Mouse (Mus musculus): ENCODE measurements around the gene Onecut1. TPM values are rescaled to one million over a fixed set of nuclear protein-coding genes. Genes with fewer than 3 reads are reported as not detected.

The Onecut1 gene
- polyA plus RNA-seq, 1 experiment from 2014 or later: 9.1 TPM

DNA sequence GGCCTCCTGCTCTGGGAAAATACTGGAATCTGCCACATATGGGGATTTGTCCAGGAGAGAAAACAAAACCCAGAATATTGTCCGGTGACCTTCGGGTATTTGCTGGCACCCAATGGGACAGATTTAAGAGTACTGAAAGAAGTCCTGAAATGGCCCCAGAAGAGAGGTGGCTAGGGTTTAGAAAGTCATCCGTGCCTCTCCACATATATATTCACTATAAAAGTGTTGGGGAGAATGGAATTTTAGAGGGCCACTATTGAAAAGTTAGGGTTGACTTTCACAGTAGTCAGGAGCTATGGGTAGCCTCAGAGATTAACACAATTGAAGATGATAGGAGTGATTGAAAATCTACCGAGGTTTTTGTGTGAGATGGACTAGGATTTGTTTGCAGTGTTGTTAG is 6.3 kb upstream of the Onecut1 start:
- no peak overlapping the region for H3K27ac ChIP-seq (replicated peaks; ENCODE audit: low read depth, low read length)
- peaks cover 96% of the 10 kb centered on the region for H3K27me3 ChIP-seq (ENCODE audit: control insufficient read depth, insufficient read depth, low read length)
- no peaks in the 10 kb centered on the region for H3K9me3 ChIP-seq (ENCODE audit: control insufficient read depth, low read length)
- H3K36me3 ChIP-seq (ENCODE audit: control insufficient read depth, insufficient read depth, low read length): no peaks in the 10 kb centered on the region
- ATAC-seq (ENCODE audit: low FRiP score, low TSS enrichment) (no peak), DNase-seq (no peak)
- H3K9ac ChIP-seq (replicated peaks; ENCODE audit: low read length): no peak overlapping the region
- H3K4me3 ChIP-seq (replicated peaks; ENCODE audit: low read depth, low read length): no peak overlapping the region
- 0 out of 2 replicates have a peak, but pooled peaks cover 3% of the 10 kb centered on the region for H3K4me1 ChIP-seq (ENCODE audit: control insufficient read depth, insufficient read depth, low read length)
- no peak overlapping the region for H3K4me2 ChIP-seq (ENCODE audit: low read length)
- WGBS: 3% methylated on average over 4 of the region's 4 CpGs

DNA sequence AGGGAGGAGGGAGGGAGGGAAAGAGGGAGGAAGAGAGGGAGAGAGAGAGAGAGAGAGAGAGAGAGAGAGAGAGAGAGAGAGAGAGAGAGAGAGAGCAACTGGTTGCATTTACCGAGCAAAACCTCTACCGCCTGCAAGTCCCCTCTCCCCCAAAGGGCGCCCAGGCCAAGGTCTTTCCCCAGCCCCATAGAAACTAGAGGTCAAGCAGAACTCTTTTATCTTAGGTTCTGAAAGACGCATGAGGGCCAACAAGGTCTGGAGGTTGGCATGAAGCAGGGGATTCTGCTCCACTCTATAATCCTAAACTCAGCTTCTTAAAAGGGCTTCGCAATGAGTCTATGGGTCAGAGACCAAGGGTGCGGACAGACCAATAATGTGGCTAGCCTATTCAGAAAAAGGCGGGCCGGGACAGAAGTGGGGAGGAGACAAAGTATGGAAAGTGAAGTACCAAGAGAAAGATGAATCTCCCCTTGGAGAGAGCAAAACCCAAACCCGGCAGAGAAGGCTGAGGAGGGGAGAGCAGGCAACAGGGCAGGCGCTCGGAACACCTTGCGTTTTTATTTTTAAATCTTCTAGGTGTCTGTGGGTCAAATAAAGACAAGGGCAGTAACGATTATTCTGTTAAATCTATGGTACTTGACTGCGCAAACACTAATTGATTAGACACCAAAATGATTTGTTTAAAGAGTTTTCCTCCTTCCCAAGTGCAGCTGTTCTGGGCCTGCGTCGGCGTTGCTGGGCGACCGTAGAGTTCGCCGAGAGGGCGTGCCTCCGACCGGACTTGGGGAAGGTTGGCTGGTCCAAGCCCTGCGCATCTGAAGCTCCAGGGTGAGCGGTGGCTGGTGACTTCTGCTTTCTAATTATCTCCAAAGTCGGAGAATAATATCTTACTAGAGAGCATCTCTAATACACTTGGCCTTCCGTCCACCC is 4.9 kb upstream of the Onecut1 start:
- Histone ChIP-seq H3K4me2 (ENCODE audit: low read length) (no peak overlapping the region; the same call in 1 of the 2 replicates), H3K27ac (replicated peaks; ENCODE audit: low read depth, low read length) (no peak overlapping the region), H3K4me3 (replicated peaks; ENCODE audit: low read depth, low read length) (no peak overlapping the region), H3K36me3 (ENCODE audit: control insufficient read depth, insufficient read depth, low read length) (no peaks in the 10 kb centered on the region), H3K4me1 (ENCODE audit: control insufficient read depth, insufficient read depth, low read length) (peaks cover 8% of the 10 kb centered on the region; the same call in 1 of the 2 replicates), H3K9ac (replicated peaks; ENCODE audit: low read length) (no peak overlapping the region), H3K9me3 (ENCODE audit: control insufficient read depth, low read length) (no peaks in the 10 kb centered on the region), H3K27me3 (ENCODE audit: control insufficient read depth, insufficient read depth, low read length) (peaks cover 93% of the 10 kb centered on the region)
- 1% methylated on average over 28 of the region's 28 CpGs for WGBS
- ATAC-seq (ENCODE audit: low FRiP score, low TSS enrichment): no peak
- DNase-seq: peak; percentile 46

DNA sequence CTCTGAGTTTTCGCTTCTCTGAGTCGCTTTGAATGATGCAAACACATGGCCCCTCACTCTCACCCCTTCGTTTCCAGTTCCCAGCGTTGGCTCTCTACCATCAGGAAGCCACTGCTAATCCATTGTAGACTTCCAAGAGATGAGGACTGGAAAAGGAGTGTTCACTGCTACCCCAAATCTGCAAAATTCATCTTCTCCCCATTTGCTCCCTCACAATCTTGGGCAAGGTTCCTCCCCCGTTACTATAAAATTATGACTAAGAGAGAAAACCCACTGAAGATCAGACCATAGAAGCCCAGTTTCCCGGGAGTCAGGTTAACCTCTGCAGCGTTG is 4.2 kb upstream of the Onecut1 start:
- H3K36me3 ChIP-seq (ENCODE audit: control insufficient read depth, insufficient read depth, low read length): no peaks in the 10 kb centered on the region
- no peak overlapping the region; the same call in 1 of the 2 replicates for H3K4me2 ChIP-seq (ENCODE audit: low read length)
- no peak overlapping the region for H3K9ac ChIP-seq (replicated peaks; ENCODE audit: low read length)
- DNase-seq: no peak
- no peak for ATAC-seq (ENCODE audit: low FRiP score, low TSS enrichment)
- peaks cover 8% of the 10 kb centered on the region; the same call in 1 of the 2 replicates for H3K4me1 ChIP-seq (ENCODE audit: control insufficient read depth, insufficient read depth, low read length)
- H3K27me3 ChIP-seq (ENCODE audit: control insufficient read depth, insufficient read depth, low read length): peaks cover 91% of the 10 kb centered on the region
- no peak overlapping the region for H3K4me3 ChIP-seq (replicated peaks; ENCODE audit: low read depth, low read length)
- no peaks in the 10 kb centered on the region for H3K9me3 ChIP-seq (ENCODE audit: control insufficient read depth, low read length)
- 3% methylated on average over 7 of the region's 7 CpGs for WGBS
- H3K27ac ChIP-seq (replicated peaks; ENCODE audit: low read depth, low read length): no peak overlapping the region

DNA sequence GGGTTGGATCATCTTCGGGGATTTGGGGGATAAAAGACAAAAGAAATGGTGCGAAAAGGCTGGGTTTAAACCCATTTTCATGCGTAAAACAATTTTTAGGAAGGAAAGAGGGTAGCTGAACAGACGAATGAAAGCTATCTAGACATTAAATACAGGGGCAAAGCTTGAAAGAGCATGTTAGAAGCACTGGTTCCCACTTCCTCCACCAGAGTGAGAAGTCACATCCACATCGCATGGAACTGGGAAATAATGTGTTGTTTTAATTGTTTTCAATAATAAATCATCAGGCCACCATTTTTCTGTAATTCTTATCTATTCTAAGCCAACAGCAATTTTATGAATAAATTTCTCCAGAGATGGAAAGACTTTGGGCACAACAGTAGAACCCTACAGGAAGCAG is 3.6 kb upstream of the Onecut1 start:
- Histone ChIP-seq H3K9me3 (ENCODE audit: control insufficient read depth, low read length) (no peaks in the 10 kb centered on the region), H3K4me3 (replicated peaks; ENCODE audit: low read depth, low read length) (no peak overlapping the region), H3K27me3 (ENCODE audit: control insufficient read depth, insufficient read depth, low read length) (peaks cover 91% of the 10 kb centered on the region), H3K36me3 (ENCODE audit: control insufficient read depth, insufficient read depth, low read length) (no peaks in the 10 kb centered on the region), H3K4me2 (ENCODE audit: low read length) (no peak overlapping the region), H3K4me1 (ENCODE audit: control insufficient read depth, insufficient read depth, low read length) (peaks cover 15% of the 10 kb centered on the region; the same call in 1 of the 2 replicates), H3K9ac (replicated peaks; ENCODE audit: low read length) (no peak overlapping the region), H3K27ac (replicated peaks; ENCODE audit: low read depth, low read length) (no peak overlapping the region)
- no peak for ATAC-seq (ENCODE audit: low FRiP score, low TSS enrichment)
- DNase-seq: no peak
- 7% methylated on average over 5 of the region's 5 CpGs for WGBS

DNA sequence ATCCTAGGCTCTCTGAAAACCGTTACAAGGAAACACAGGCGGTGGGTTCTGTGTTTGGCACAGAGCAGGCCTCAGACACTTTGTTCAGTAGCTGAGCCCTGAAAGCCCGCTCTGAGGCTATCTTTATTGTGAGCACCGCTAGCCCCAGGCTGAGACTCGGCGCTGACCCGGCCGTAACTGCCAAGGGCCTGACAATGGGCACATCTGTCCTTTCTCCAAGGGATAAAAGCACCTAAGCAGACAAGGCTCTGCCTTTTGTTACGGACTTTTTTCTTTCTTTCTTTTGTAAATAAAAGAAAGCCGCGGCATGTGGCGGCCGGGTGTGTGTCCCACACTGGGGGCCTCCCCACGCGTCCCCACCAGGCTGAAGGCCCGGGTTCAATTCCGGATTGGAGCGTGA is 1.3 kb upstream of the Onecut1 start:
- H3K9ac ChIP-seq (replicated peaks; ENCODE audit: low read length): no peak overlapping the region
- peak overlapping the region; percentile 91; the same call in 1 of the 2 replicates for H3K4me2 ChIP-seq (ENCODE audit: low read length)

DNA sequence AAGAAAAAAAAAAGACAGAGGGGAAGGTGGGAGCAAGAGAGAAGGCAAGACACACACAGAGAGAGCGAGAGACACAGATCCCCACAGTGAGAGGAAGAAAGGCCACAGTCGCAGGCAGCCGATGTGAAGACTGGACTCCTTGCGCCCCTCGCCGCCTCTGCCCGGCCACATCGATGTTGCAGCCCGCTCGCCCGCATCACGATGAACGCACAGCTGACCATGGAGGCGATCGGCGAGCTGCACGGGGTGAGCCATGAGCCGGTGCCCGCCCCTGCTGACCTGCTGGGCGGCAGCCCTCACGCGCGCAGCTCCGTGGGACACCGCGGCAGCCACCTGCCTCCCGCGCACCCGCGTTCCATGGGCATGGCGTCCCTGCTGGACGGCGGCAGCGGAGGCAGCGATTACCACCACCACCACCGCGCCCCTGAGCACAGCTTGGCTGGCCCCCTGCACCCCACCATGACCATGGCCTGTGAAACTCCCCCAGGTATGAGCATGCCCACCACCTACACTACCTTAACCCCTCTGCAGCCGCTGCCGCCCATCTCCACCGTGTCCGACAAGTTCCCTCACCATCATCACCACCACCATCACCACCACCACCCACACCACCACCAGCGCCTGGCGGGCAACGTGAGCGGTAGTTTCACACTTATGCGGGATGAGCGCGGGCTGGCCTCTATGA is 517 bp downstream of the Onecut1 start:
- Histone ChIP-seq H3K4me1 (ENCODE audit: control insufficient read depth, insufficient read depth, low read length) (peaks cover 27% of the 10 kb centered on the region), H3K4me2 (ENCODE audit: low read length) (peak overlapping the region; percentile 91), H3K27me3 (ENCODE audit: control insufficient read depth, insufficient read depth, low read length) (peaks cover 86% of the 10 kb centered on the region), H3K4me3 (replicated peaks; ENCODE audit: low read depth, low read length) (peak overlapping the region; percentile 56), H3K36me3 (ENCODE audit: control insufficient read depth, insufficient read depth, low read length) (no peaks in the 10 kb centered on the region), H3K9me3 (ENCODE audit: control insufficient read depth, low read length) (no peaks in the 10 kb centered on the region), H3K9ac (replicated peaks; ENCODE audit: low read length) (peak overlapping the region; percentile 66), H3K27ac (replicated peaks; ENCODE audit: low read depth, low read length) (peak overlapping the region; percentile 84)
- peak; percentile 22 for ATAC-seq (ENCODE audit: low FRiP score, low TSS enrichment)
- DNase-seq: peak; percentile 64
- under 1% methylated on average over 47 of the region's 48 CpGs for WGBS

More for the DNA sequence above, 1.3 kb upstream of the Onecut1 start:
- 4% methylated on average over 18 of the region's 18 CpGs for WGBS
- peak overlapping the region; percentile 56; the same call in 1 of the 2 replicates for H3K4me3 ChIP-seq (replicated peaks; ENCODE audit: low read depth, low read length)
- peaks cover 85% of the 10 kb centered on the region for H3K27me3 ChIP-seq (ENCODE audit: control insufficient read depth, insufficient read depth, low read length)
- H3K27ac ChIP-seq (replicated peaks; ENCODE audit: low read depth, low read length): no peak overlapping the region
- peak; percentile 45 for DNase-seq
- H3K9me3 ChIP-seq (ENCODE audit: control insufficient read depth, low read length): no peaks in the 10 kb centered on the region
- peaks cover 23% of the 10 kb centered on the region for H3K4me1 ChIP-seq (ENCODE audit: control insufficient read depth, insufficient read depth, low read length)
- no peaks in the 10 kb centered on the region for H3K36me3 ChIP-seq (ENCODE audit: control insufficient read depth, insufficient read depth, low read length)
- ATAC-seq (ENCODE audit: low FRiP score, low TSS enrichment): no peak

DNA sequence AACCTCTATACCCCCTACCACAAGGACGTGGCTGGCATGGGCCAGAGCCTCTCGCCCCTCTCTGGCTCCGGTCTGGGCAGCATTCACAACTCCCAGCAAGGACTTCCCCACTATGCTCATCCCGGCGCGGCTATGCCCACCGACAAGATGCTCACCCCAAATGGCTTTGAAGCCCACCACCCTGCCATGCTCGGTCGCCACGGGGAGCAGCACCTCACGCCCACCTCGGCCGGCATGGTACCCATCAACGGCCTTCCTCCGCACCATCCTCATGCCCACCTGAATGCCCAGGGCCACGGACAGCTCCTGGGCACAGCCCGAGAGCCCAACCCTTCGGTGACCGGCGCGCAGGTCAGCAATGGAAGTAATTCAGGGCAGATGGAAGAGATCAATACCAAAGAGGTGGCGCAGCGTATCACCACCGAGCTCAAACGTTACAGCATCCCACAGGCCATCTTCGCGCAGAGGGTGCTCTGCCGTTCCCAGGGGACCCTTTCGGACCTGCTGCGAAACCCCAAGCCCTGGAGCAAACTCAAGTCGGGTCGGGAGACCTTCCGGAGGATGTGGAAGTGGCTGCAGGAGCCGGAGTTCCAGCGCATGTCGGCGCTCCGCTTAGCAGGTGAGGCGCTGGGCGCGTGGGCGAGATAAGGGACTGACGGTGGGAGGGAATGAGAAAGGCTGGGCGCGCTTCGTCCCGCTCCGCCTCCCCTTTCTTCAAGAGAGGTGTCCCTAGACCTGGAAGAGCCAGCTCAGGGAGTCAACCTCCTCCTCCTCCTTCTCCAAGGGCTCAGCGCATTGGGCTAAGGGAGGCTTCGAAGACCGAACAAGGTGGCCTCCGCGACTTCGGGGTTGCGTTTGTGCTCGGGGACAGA is 1.3 kb downstream of the Onecut1 start:
- H3K4me2 ChIP-seq (ENCODE audit: low read length): peak overlapping the region; percentile 91
- no peaks in the 10 kb centered on the region for H3K36me3 ChIP-seq (ENCODE audit: control insufficient read depth, insufficient read depth, low read length)
- ATAC-seq (ENCODE audit: low FRiP score, low TSS enrichment): no peak
- WGBS: 1% methylated on average over 56 of the region's 56 CpGs
- H3K9ac ChIP-seq (replicated peaks; ENCODE audit: low read length): peak overlapping the region; percentile 66
- peaks cover 79% of the 10 kb centered on the region for H3K27me3 ChIP-seq (ENCODE audit: control insufficient read depth, insufficient read depth, low read length)
- peaks cover 25% of the 10 kb centered on the region for H3K4me1 ChIP-seq (ENCODE audit: control insufficient read depth, insufficient read depth, low read length)
- peak; percentile 60 for DNase-seq
- peak overlapping the region; percentile 84 for H3K27ac ChIP-seq (replicated peaks; ENCODE audit: low read depth, low read length)
- H3K9me3 ChIP-seq (ENCODE audit: control insufficient read depth, low read length): no peaks in the 10 kb centered on the region
- H3K4me3 ChIP-seq (replicated peaks; ENCODE audit: low read depth, low read length): peak overlapping the region; percentile 56

All from midbrain, embryonic 14.5 days (tissue).